Mouse (Mus musculus) urinary bladder, adult 18-20 months (tissue): ENCODE measurements around the gene Baz2b.

ENCODE experiments used
- DNase-seq, 2 experiments: peaks; one replicate each; pipeline ENCODE4 v3.0.0; 2022; ENCODE audit warnings: low spot score in 2 of 2, mixed read lengths in 2 of 2

Baz2b gene

DNA sequence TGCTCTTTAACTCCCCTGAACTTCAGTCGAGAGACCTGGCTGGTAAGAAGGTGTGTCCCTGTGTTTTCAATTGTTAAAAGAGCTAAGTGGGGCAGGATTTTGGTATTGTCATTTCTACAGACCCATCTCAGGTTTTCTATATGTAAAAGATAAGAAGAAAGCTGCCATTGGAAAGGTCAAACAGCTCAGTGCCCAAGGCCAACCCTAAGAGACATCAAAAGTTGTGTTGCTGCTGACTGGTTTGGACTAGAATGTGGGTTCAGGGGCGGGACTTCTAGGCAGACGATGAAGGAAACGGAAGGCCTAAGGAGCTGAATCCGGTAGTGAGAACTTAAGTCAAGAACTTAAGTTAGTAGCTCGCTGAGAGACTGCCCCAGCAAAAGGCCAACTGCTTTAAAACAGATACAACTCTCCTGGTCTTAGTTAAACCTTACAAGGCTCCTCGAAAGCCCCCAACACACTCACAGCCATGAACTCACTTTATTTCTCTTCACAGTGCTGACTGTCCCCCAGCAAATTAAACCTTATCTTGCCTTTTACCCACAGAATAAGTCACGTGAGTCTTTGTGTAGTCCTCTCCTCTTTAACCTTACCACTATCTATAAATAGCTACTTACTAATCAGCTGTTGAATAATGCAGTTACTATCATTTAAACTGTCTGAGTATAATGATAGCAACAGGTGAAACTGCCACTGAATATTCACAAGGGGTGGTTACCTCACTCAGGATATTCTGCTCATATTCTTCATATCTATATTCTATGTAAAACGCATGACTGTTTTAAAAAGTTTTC is 158.8 kb downstream of the Baz2b start:
- no peak for DNase-seq

- DNase-seq, result no peak
Measured at GRCm38 (mm10) chr2:60049889-60050288, 159.8 kb downstream of the Baz2b start.

DNA sequence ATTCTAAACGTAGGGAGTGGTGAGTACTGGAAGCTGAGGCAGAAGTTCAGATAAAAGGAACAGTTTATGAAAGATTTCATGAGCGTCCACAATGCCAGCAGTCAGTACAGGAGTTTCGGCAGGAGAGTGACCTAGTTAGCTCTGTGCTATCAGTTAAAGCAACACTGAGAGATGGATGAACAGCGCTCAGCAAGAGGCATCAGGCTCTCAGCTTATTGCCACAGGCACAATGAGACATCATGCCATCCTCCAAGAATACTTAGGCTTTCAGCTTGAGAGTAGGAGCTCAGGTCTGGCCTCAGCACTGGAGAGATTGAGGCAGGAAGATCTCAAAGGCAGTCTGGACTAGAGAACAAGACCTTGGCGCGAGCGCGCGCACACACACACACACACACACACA is 160.3 kb downstream of the Baz2b start:
- DNase-seq, result no peak

DNA sequence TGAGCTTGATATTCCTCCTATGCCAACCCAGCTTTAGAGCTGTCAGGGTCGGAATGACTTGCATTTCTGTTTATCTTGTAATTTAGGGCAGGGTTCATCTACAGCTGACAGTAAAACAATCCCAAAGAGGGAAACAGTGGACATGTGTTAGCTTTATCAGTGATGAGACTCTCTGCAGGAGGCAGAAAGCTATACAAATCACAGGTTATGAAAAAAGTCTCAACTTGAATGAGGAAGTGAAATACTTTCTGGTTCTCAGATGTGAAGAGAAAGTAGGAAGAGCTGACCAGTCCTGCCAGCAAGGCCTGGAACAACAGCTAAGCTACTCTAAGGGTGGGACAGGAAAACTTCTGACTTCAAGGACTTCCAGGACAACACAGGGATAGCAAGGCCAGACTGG is 163.6 kb downstream of the Baz2b start:
- no peak for DNase-seq

DNA sequence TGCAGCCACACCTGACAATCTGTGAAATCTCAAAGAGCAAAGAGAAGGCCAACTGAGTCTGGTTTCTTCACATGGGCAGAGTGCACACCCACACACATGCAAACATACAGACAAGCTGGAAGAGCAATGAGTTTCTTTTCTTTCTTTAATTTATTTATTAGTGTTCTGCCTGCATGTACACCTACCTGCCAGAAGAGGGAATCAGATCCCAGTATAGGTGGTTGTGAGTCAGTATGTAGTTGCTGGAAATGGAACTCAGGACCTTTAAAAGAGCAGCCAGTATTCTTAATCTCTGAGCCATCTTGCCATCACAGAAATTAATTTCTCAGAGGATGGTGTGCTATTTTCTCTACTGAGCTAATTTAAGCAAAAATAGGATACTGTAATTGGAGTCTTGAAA is 164.7 kb downstream of the Baz2b start:
- no peak for DNase-seq

DNA sequence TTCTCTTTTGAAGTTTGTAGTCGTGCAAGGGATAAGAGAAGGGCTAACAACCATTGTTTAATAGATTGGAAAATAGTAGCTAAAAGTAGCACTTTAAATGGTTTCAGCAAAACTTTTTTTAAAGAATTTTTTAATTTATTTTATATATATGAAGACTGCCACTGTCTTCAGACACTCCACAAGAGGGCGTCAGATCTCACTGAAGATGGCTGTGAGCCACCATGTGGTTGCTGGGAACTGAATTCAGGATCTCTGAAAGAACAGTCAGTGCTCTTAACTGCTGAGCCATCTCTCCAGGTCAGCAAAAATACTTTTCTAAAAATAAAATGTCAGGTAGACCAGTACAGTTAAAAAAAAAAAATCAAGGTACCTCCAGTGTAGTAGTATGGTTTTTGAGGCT is 165.1 kb downstream of the Baz2b start:
- no peak for DNase-seq

DNA sequence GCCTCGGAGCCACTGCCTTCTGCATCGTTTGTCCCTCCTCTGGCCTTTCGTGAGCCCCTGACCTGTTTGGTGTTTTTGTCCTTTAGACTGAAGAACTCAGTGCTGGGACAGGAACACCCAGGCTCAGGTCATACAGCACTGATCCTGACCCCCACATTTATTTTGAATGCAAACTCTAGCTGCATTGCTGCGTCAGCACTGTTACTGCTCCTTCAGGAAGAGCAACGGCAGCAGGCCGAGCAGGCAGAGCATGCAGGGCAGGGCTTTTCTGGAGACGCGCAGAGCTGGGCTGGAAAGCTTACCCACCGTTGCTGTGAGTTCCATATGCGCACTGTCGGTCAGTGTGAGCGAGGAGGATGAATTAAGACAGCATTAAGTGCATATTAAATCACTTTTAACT is 166.9 kb downstream of the Baz2b start:
- no peak for DNase-seq

DNA sequence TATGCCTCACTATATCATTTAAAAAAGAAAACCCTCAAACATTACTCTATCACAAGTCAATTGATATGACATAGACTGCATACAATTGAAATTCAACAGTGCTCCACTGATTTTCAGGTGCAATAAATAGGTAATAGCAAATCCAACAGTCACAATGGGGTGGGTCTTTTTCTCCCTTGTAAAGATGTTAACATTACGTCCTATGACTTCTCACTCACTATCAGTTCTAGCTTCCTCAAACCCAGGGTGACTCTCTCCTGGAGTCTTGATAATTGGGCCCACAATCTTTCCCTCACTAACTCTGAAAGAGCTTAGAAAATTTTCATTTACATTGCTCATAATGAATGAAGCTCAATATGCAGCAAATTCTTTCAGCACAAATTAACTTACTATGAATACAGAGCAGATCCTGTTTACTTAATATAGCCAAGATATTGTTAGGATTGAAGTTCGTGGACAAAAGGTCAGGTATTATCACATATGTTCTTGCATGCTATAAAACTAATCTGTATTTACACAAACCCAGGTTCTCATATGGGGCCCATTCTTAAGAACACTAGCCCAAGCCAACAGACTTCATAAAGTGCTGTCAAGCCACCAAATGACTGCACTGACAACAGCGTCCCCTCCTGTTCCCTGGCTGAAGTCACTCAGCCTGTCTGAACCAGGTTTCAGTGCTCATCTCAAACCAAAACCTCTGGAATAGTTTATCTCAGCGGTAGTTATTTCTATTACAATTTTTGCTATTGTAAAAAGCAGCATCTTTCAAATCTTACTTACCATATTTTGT is 168.0 kb downstream of the Baz2b start:
- DNase-seq, result no peak

- no peak for DNase-seq
Measured at GRCm38 (mm10) chr2:60040162-60040561, 169.5 kb downstream of the Baz2b start.

DNA sequence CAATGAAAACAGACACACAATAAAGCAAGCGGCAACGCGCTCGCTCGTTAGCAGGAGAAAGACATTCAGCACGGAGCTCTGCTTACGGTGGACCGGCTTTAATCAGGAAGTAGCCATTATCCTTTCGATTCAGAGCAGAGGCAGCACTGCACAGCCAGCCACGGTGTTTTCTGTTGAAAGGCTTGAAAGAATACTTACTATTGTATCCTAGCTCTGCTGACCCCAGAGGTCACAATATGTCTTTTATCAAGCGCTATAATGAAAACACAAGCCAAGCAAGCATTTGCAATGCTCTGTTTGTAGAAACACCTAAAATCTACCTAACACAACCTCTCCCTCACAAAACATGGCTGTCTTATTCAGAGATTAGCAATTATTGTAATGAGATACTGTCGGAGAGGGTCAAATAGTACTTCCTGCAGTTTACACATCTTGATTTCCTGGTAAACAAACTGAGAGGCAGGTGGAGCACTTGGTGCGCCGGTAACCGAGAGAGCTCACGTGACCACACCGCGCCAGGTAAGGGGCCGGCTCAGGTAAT is 172.6 kb downstream of the Baz2b start:
- peak in 1 of 2 experiments; percentile 35 for DNase-seq

DNA sequence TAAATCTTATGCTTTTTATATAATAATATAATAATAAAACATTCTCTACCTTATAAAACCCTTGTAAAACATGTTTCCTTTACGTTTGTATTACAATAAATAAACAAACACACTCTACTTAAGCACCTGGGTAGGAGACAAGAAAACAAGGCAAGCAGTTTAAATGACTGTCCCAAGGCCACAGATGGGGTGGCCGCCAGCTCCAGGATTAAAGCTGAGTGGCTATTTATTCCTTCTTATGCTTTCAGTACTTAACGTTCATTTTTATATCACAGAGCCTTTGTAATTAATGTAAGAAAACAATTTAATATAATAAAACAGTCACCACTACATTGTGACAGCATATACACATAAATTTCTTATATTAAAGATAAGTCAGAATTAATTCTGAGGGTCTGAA is 173.3 kb downstream of the Baz2b start:
- DNase-seq, result no peak

- DNase-seq, result no peak
Measured at GRCm38 (mm10) chr2:60030991-60031390, 178.6 kb downstream of the Baz2b start.

DNA sequence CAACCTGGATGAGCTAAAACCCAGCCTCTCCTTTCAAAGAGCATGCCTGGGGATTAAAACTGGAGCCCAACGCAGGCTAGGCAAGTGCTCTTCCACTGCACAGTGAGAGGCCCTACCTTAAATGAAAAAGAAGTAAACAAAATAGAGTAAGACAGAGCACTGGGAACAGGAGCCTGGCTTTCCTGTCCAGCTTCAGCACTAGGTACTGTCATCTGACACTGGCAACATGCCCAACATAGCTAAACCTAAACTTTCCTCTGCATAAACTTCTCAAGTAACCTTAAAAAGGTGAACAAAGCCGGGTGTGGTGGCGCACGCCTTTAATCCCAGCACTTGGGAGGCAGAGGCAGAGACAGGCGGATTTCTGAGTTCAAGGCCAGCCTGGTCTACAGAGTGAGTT is 180.6 kb downstream of the Baz2b start:
- DNase-seq, result no peak

DNA sequence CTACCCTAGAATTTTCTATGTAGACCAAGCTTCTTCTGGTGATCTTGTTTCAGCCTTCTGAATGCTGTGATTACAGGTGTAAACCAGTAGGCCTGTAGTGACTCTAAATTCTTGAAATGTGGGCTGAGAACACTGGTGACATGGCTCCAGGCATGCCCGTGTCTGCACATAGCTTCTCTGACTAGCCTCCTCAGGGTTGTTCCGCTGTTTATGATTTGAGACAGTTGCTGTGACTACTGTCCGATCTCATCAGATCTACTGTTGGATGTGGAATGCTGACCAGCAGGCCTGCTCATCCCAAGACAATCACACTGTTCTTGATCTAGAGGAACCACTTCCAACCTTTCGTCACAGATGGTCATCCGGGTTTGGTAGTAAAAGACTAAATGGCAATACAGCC is 182.5 kb downstream of the Baz2b start:
- DNase-seq, result no peak

DNA sequence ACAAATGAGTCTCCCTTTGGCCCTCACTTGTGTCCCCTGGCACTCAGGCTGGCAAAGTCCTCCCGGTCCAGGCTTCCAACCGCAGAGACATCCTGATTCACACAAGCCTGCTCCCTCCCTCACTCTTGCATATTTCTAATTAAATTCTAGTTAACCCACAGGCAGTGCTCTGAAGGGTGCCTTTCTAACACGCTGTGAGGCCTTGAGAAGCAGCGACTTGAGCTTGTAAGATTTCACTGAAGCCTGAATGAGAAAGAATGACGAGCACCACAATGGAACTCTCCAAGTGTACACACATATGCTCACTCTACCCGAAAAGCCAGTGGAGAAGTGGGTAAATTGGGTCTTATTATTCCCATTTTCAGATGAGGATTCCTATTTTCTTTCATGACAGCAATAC is 183.1 kb downstream of the Baz2b start:
- DNase-seq, result no peak

GRCm38 (mm10) chr2:60023777-60024176 is 185.9 kb downstream of the Baz2b start:
- DNase-seq, result no peak

- no peak for DNase-seq
Measured at GRCm38 (mm10) chr2:60021556-60021955, 188.1 kb downstream of the Baz2b start.

GRCm38 (mm10) chr2:60021138-60021537 is 188.5 kb downstream of the Baz2b start:
- no peak for DNase-seq

DNA sequence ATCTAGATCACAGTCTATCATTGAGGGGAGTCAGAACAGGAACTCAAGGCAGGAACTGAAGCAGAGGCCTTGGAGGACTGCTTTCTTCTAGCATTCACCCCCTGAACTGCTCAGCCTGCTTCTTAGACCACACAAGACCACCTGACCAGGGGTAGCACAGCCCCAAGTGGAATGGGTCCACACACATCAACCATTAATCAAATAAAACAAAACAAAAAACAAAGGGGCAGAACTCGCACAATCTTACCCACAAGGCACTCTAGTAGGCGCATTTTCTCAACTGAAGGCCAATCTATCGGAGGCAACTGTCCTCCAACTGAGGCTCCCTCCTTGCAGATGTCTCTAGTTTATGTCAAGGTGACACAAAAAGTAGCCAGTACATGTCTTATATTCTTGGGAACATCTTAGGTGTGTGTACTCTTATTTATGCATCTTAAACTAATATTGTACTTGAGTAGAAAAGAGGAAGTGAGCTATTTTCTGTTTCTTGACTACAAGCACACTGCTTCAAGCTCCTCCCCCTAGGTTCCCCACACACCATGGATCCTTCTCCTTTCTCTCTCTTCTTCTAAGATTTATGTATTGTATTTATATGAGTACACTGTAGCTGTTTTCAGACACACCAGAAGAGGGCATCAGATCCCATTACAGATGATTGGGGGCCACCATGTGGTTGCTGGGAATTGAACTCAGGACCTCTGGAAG is 189.9 kb downstream of the Baz2b start:
- no peak for DNase-seq

GRCm38 (mm10) chr2:60018875-60019501 is 190.7 kb downstream of the Baz2b start:
- DNase-seq, result no peak

GRCm38 (mm10) chr2:60011526-60011925 is 198.1 kb downstream of the Baz2b start:
- no peak for DNase-seq

DNA sequence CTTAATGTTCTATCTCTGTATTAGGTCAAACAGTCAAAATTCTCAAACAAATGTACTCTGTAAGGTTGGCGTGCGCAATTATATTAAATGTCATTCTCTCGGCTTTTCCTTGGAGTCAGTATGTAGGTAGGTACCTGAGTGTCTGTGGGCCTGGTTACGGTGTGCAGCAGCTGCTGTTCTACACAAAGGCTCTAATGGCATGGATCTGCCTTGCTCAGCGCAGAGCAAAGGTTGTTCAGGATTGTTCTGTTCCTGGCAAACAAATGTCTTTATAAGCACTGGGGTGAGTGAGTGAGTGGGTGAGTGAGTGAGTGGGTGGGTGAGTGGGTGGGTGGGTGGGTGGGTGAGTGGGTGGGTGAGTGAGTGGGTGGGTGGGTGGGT is 206.0 kb downstream of the Baz2b start:
- no peak for DNase-seq
